ENCODE assay signal across 7 mouse cellular contexts in the genomic region with DNA sequence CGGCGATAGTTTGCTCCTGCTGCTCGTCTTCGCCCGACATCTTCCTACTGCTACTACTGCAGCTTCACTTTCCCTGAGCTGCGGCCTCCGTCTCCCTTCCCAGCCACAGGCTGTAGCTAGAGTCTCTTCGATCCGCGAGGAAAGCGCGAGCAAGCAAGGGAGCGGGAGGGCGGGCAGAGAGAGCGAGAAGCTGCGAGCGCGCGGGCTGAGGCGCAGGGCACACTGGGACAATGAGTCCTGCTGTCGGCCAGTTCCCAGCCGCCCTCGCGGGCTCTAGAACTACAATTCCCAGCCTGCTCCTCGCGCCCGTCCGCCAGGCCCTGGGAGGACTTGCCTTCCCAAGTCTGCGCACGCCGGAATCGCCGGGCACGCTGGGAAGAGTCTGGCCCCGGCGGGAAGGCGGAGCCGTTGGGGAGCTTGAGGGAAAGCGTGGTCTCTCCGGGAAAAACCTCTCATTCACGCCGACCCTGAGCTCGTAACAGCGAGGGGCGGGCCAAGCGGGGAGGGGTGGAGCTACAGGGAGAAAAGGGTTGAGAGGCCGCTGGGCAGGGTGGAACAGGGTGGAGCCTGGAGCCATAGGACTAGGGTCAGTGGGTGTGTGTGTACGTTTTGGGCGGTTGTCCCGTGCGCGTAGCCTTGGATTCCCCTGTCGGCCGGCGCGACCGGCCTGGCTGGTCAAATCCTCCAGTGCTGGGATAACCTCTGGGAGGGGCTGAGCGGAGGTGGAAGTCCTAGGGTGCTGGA. TPM values are rescaled to one million over a fixed set of nuclear protein-coding genes. Genes with fewer than 3 reads are reported as not detected.
DNase-seq lines count a peak whose midpoint lies in the region; ATAC-seq lines count a peak whose summit lies in the region.

A gene (minus strand): TSS at position 200 of the 744 bp plus-strand sequence.

- intact Hi-C loops in gastrocnemius, postnatal 36 days (cut with DNase I): loop anchor here (5.0 kb wide), 1 partner anchor 46 kb away; no protein-coding TSS in a partner anchor
- intact Hi-C loops in left cerebral cortex, postnatal 36 days (cut with DNase I): loop anchor here (1.0 to 5.0 kb wide), 4 partner anchors 17 to 106 kb away; a partner anchor contains a TSS

- H3K9me3 ChIP-seq in intestine, embryonic 16.5 days (ENCODE audit: control insufficient read depth, low read length): no peaks in the 10 kb centered on the region
- H3K9me3 ChIP-seq in midbrain, embryonic 11.5 days (ENCODE audit: control insufficient read depth, low read length): no peaks in the 10 kb centered on the region

- peak within 1 kb of the TSS; percentile 67 for H3K4me2 ChIP-seq in intestine, embryonic 16.5 days (ENCODE audit: low read depth, low read length)
- H3K4me2 ChIP-seq in midbrain, embryonic 11.5 days: peak within 1 kb of the TSS; percentile 96

- WGBS in intestine, embryonic 16.5 days: under 1% methylated on average over 58 of the region's 58 CpGs
- under 1% methylated on average over 57 of the region's 58 CpGs for WGBS in midbrain, embryonic 11.5 days

- peaks cover 3% of the 10 kb centered on the region; the same call in 1 of the 2 replicates for H3K4me1 ChIP-seq in intestine, embryonic 16.5 days (ENCODE audit: control insufficient read depth, insufficient read depth, low read length)
- peaks cover 14% of the 10 kb centered on the region for H3K4me1 ChIP-seq in midbrain, embryonic 11.5 days (ENCODE audit: control insufficient read depth, insufficient read depth, low read length)

- peak; percentile 100 for DNase-seq in adrenal gland, adult 2 months
- DNase-seq in embryo, embryonic 11.5 days (ENCODE audit: low read depth, low spot score): peak; percentile 99
- peak; percentile 95 to 96 for DNase-seq in gastrocnemius, postnatal 36 days
- DNase-seq in left cerebral cortex, postnatal 36 days (ENCODE audit: low spot score in 2 of 2): peak; percentile 99
- peak; percentile 99 for DNase-seq in midbrain, embryonic 11.5 days (ENCODE audit: low spot score, missing footprints)
- DNase-seq in skeletal muscle tissue, adult 2 months (ENCODE audit: low read depth, low spot score): peak; percentile 96

- ATAC-seq in intestine, embryonic 16.5 days: peak; percentile 99
- peak; percentile 98 for ATAC-seq in midbrain, embryonic 11.5 days (ENCODE audit: low FRiP score)

- peak within 1 kb of the TSS; percentile 98 for H3K9ac ChIP-seq in intestine, embryonic 16.5 days (ENCODE audit: low read depth, low read length)
- peak within 1 kb of the TSS; percentile 90 for H3K9ac ChIP-seq in midbrain, embryonic 11.5 days (ENCODE audit: low read length)

- 0 out of 2 replicates have a peak, but pooled peaks cover 5% of the 10 kb centered on the region for H3K36me3 ChIP-seq in intestine, embryonic 16.5 days (ENCODE audit: control insufficient read depth, insufficient read depth, low read length)
- H3K36me3 ChIP-seq in midbrain, embryonic 11.5 days (ENCODE audit: control insufficient read depth, insufficient read depth, low read length): peaks cover 14% of the 10 kb centered on the region

- H3K27me3 ChIP-seq in intestine, embryonic 16.5 days (replicated peaks; ENCODE audit: control insufficient read depth, insufficient read depth, low read length): no peaks in the 10 kb centered on the region
- no peaks in the 10 kb centered on the region for H3K27me3 ChIP-seq in midbrain, embryonic 11.5 days (ENCODE audit: control insufficient read depth, insufficient read depth, low read length)

- H3K27ac ChIP-seq in intestine, embryonic 16.5 days (ENCODE audit: low read length): peak within 1 kb of the TSS; percentile 91
- peak within 1 kb of the TSS; percentile 90 for H3K27ac ChIP-seq in midbrain, embryonic 11.5 days (ENCODE audit: low read depth, low read length)

- peak within 1 kb of the TSS; percentile 96 for H3K4me3 ChIP-seq in intestine, embryonic 16.5 days (ENCODE audit: low read length)
- peak within 1 kb of the TSS; percentile 89 for H3K4me3 ChIP-seq in midbrain, embryonic 11.5 days (ENCODE audit: low read depth, low read length)

RNA-seq across cellular contexts. Expression of the gene that starts here (rescaled TPM):
- 10 to 100 TPM; 79.7 to 88.2 TPM for total RNA-seq in adrenal gland, adult 2 months (2021)
- polyA plus RNA-seq in adrenal gland, adult 2 months (2012; rRNA removed): 6.4 and 8.6 TPM in 2 replicates
- 10 to 100 TPM; 32.8 to 39.0 TPM for total RNA-seq in gastrocnemius, postnatal 36 days (2021)
- polyA plus RNA-seq in intestine, embryonic 16.5 days (2015; fragmentation: Nextera tagmentation; extraction: Ambion mirVana): 171 and 196 TPM in 2 replicates
- 10 to 100 TPM; 58.2 to 59.3 TPM for total RNA-seq in left cerebral cortex, postnatal 36 days (2021)
- polyA plus RNA-seq in midbrain, embryonic 11.5 days (2014; fragmentation: Nextera tagmentation; extraction: Ambion mirVana): 241 and 249 TPM in 2 replicates

Comparison
In these comparisons a context has a peak if more than half of its experiments do, and no peak if none do; other contexts are left out.
1. Peak in every context shown above with its lines: DNase-seq, ATAC-seq, H3K4me3 ChIP-seq and H3K27ac ChIP-seq.
2. RNA of the gene that starts here (polyA plus RNA-seq): 241 to 249 TPM in midbrain, embryonic 11.5 days and 171 to 196 TPM in intestine, embryonic 16.5 days; 6.4 to 8.6 TPM in adrenal gland, adult 2 months; every median in the first group is over 10 times any median in the second.